Mouse (Mus musculus): ENCODE measurements around the gene Crocc2. TPM values are rescaled to one million over a fixed set of nuclear protein-coding genes. Genes with fewer than 3 reads are reported as not detected.

The Crocc2 gene
- polyA plus RNA-seq, 1 experiment from 2014 or later, result 0.15 TPM

- Histone ChIP-seq H3K9me3 (ENCODE audit: control insufficient read depth, low read length) (no peaks in the 10 kb centered on the region), H3K4me3 (ENCODE audit: low read depth, low read length) (no peak overlapping the region), H3K27me3 (ENCODE audit: control insufficient read depth, insufficient read depth, low read length) (no peaks in the 10 kb centered on the region), H3K36me3 (ENCODE audit: control insufficient read depth, insufficient read depth, low read length) (no peaks in the 10 kb centered on the region; the same call in 1 of the 2 replicates), H3K27ac (ENCODE audit: low read depth, low read length) (no peak overlapping the region), H3K9ac (ENCODE audit: low read length) (no peak overlapping the region), H3K4me2 (ENCODE audit: low read depth) (no peak overlapping the region), H3K4me1 (ENCODE audit: control insufficient read depth, insufficient read depth, low read length) (no peaks in the 10 kb centered on the region)
- WGBS, result 85% methylated on average over 1 of the region's 1 CpGs
- ATAC-seq (ENCODE audit: insufficient read depth, low FRiP score, low TSS enrichment), result no peak
- DNase-seq (ENCODE audit: low spot score), result no peak
These were observed 89.0 kb downstream of the Crocc2 start for GRCm38 (mm10) chr1:93257560-93257959.

GRCm38 (mm10) chr1:93267207-93267606 is 98.7 kb downstream of the Crocc2 start:
- Histone ChIP-seq H3K9me3 (ENCODE audit: control insufficient read depth, low read length) (no peaks in the 10 kb centered on the region), H3K9ac (ENCODE audit: low read length) (no peak overlapping the region), H3K27me3 (ENCODE audit: control insufficient read depth, insufficient read depth, low read length) (no peaks in the 10 kb centered on the region), H3K4me1 (ENCODE audit: control insufficient read depth, insufficient read depth, low read length) (no peaks in the 10 kb centered on the region), H3K4me2 (ENCODE audit: low read depth) (no peak overlapping the region), H3K36me3 (ENCODE audit: control insufficient read depth, insufficient read depth, low read length) (no peaks in the 10 kb centered on the region; the same call in 1 of the 2 replicates), H3K4me3 (ENCODE audit: low read depth, low read length) (no peak overlapping the region), H3K27ac (ENCODE audit: low read depth, low read length) (no peak overlapping the region)
- 40% methylated on average over 3 of the region's 3 CpGs for WGBS
- DNase-seq (ENCODE audit: low spot score) (no peak), ATAC-seq (ENCODE audit: insufficient read depth, low FRiP score, low TSS enrichment) (no peak)

GRCm38 (mm10) chr1:93268246-93268645 is 99.7 kb downstream of the Crocc2 start:
- H3K9me3 ChIP-seq (ENCODE audit: control insufficient read depth, low read length), result no peaks in the 10 kb centered on the region
- WGBS, result 87% methylated on average over 2 of the region's 2 CpGs
- H3K4me1 ChIP-seq (ENCODE audit: control insufficient read depth, insufficient read depth, low read length), result no peaks in the 10 kb centered on the region
- no peak overlapping the region for H3K4me3 ChIP-seq (ENCODE audit: low read depth, low read length)
- no peaks in the 10 kb centered on the region for H3K36me3 ChIP-seq (ENCODE audit: control insufficient read depth, insufficient read depth, low read length)
- no peak overlapping the region for H3K27ac ChIP-seq (ENCODE audit: low read depth, low read length)
- no peak for ATAC-seq (ENCODE audit: insufficient read depth, low FRiP score, low TSS enrichment)
- DNase-seq (ENCODE audit: low spot score), result no peak
- no peaks in the 10 kb centered on the region for H3K27me3 ChIP-seq (ENCODE audit: control insufficient read depth, insufficient read depth, low read length)
- H3K4me2 ChIP-seq (ENCODE audit: low read depth), result no peak overlapping the region
- no peak overlapping the region for H3K9ac ChIP-seq (ENCODE audit: low read length)

GRCm38 (mm10) chr1:93270516-93271240 is 102.2 kb downstream of the Crocc2 start:
- ATAC-seq (ENCODE audit: insufficient read depth, low FRiP score, low TSS enrichment), result no peak
- H3K4me1 ChIP-seq (ENCODE audit: control insufficient read depth, insufficient read depth, low read length), result no peaks in the 10 kb centered on the region
- 79% methylated on average over 3 of the region's 3 CpGs for WGBS

GRCm38 (mm10) chr1:93271751-93272150 is 103.2 kb downstream of the Crocc2 start:
- Histone ChIP-seq H3K27ac (ENCODE audit: low read depth, low read length) (no peak overlapping the region), H3K4me3 (ENCODE audit: low read depth, low read length) (no peak overlapping the region), H3K4me2 (ENCODE audit: low read depth) (no peak overlapping the region), H3K27me3 (ENCODE audit: control insufficient read depth, insufficient read depth, low read length) (no peaks in the 10 kb centered on the region), H3K9me3 (ENCODE audit: control insufficient read depth, low read length) (no peaks in the 10 kb centered on the region), H3K36me3 (ENCODE audit: control insufficient read depth, insufficient read depth, low read length) (no peaks in the 10 kb centered on the region), H3K9ac (ENCODE audit: low read length) (no peak overlapping the region), H3K4me1 (ENCODE audit: control insufficient read depth, insufficient read depth, low read length) (no peaks in the 10 kb centered on the region)
- ATAC-seq (ENCODE audit: insufficient read depth, low FRiP score, low TSS enrichment), result no peak
- DNase-seq (ENCODE audit: low spot score), result no peak
- WGBS, result 80% methylated on average over 5 of the region's 6 CpGs

More at GRCm38 (mm10) chr1:93270516-93271240, 102.2 kb downstream of the Crocc2 start:
- no peak overlapping the region for H3K27ac ChIP-seq (ENCODE audit: low read depth, low read length)
- no peak overlapping the region for H3K4me2 ChIP-seq (ENCODE audit: low read depth)
- no peak overlapping the region for H3K4me3 ChIP-seq (ENCODE audit: low read depth, low read length)
- DNase-seq (ENCODE audit: low spot score), result no peak
- H3K27me3 ChIP-seq (ENCODE audit: control insufficient read depth, insufficient read depth, low read length), result no peaks in the 10 kb centered on the region
- no peak overlapping the region for H3K9ac ChIP-seq (ENCODE audit: low read length)
- no peaks in the 10 kb centered on the region for H3K9me3 ChIP-seq (ENCODE audit: control insufficient read depth, low read length)
- H3K36me3 ChIP-seq (ENCODE audit: control insufficient read depth, insufficient read depth, low read length), result no peaks in the 10 kb centered on the region

- Histone ChIP-seq H3K36me3 (ENCODE audit: control insufficient read depth, insufficient read depth, low read length) (no peaks in the 10 kb centered on the region), H3K27ac (ENCODE audit: low read depth, low read length) (no peak overlapping the region), H3K27me3 (ENCODE audit: control insufficient read depth, insufficient read depth, low read length) (no peaks in the 10 kb centered on the region), H3K4me3 (ENCODE audit: low read depth, low read length) (no peak overlapping the region), H3K4me2 (ENCODE audit: low read depth) (0 out of 2 replicates have a peak overlapping the region, but pooled peaks have one; percentile 17), H3K9ac (ENCODE audit: low read length) (no peak overlapping the region), H3K4me1 (ENCODE audit: control insufficient read depth, insufficient read depth, low read length) (no peaks in the 10 kb centered on the region), H3K9me3 (ENCODE audit: control insufficient read depth, low read length) (no peaks in the 10 kb centered on the region)
- WGBS, result 2% methylated on average over 16 of the region's 16 CpGs
- DNase-seq (ENCODE audit: low spot score) (peak; percentile 68), ATAC-seq (ENCODE audit: insufficient read depth, low FRiP score, low TSS enrichment) (no peak)
These were observed 103.9 kb downstream of the Crocc2 start for GRCm38 (mm10) chr1:93272409-93272821.

- Histone ChIP-seq H3K27me3 (ENCODE audit: control insufficient read depth, insufficient read depth, low read length) (no peaks in the 10 kb centered on the region), H3K36me3 (ENCODE audit: control insufficient read depth, insufficient read depth, low read length) (no peaks in the 10 kb centered on the region), H3K4me3 (ENCODE audit: low read depth, low read length) (no peak overlapping the region), H3K9me3 (ENCODE audit: control insufficient read depth, low read length) (no peaks in the 10 kb centered on the region), H3K27ac (ENCODE audit: low read depth, low read length) (no peak overlapping the region), H3K9ac (ENCODE audit: low read length) (no peak overlapping the region), H3K4me2 (ENCODE audit: low read depth) (no peak overlapping the region), H3K4me1 (ENCODE audit: control insufficient read depth, insufficient read depth, low read length) (no peaks in the 10 kb centered on the region)
- ATAC-seq (ENCODE audit: insufficient read depth, low FRiP score, low TSS enrichment), result no peak
- WGBS, result 83% methylated on average over 6 of the region's 6 CpGs
- DNase-seq (ENCODE audit: low spot score), result no peak
These were observed 107.0 kb downstream of the Crocc2 start for GRCm38 (mm10) chr1:93275561-93275960.

GRCm38 (mm10) chr1:93277041-93277440 is 108.5 kb downstream of the Crocc2 start:
- WGBS, result 86% methylated on average over 7 of the region's 7 CpGs
- Histone ChIP-seq H3K4me1 (ENCODE audit: control insufficient read depth, insufficient read depth, low read length) (no peaks in the 10 kb centered on the region), H3K4me2 (ENCODE audit: low read depth) (no peak overlapping the region), H3K27me3 (ENCODE audit: control insufficient read depth, insufficient read depth, low read length) (no peaks in the 10 kb centered on the region), H3K9ac (ENCODE audit: low read length) (no peak overlapping the region), H3K4me3 (ENCODE audit: low read depth, low read length) (no peak overlapping the region), H3K27ac (ENCODE audit: low read depth, low read length) (no peak overlapping the region), H3K36me3 (ENCODE audit: control insufficient read depth, insufficient read depth, low read length) (no peaks in the 10 kb centered on the region), H3K9me3 (ENCODE audit: control insufficient read depth, low read length) (no peaks in the 10 kb centered on the region)
- DNase-seq (ENCODE audit: low spot score) (no peak), ATAC-seq (ENCODE audit: insufficient read depth, low FRiP score, low TSS enrichment) (no peak)
